Mouse (Mus musculus): ENCODE results near the gene Zfp69. TPM values are rescaled to one million over a fixed set of nuclear protein-coding genes. Genes with fewer than 3 reads are reported as not detected.

Zfp69 gene
- total RNA-seq, 2 experiments from 2014 or later, result 0.92 to 2.3 TPM

DNA sequence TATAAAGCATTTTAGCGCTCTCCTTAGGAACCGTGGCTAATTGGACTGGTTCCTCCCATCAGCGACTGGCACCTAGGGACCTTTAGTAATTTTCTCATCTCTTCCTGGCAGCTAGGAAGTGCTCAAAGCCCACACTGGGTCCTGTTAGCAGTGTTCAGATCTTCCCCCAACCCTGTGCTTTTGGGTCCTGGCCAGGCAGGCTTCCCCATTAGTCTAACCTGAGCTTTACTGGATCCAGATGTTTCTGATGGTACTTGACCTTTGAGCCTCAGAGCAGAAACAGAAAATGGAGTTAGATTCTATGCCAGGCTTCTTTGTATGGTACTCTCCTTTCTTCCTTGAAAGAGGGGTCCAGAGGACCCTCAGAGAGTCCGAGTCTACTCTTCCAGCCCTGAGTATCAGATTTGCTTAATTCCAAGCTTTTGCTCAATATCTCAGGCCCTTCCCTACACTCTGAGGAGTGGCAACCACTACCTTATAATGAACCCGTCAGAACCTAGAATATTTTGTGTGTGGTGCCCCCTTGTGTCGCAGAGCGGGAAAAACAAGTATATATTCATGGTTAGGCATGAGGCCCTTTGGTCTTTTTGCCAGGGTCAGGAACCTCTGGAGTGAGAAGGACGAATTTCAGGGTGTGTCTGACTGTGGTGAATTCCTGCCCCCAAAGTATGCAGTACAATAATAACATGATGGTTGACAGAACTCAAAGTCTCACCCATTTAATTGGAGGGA is 64.0 kb downstream of the Zfp69 start:
- ATAC-seq (ENCODE audit: poor library complexity, severe bottlenecking), result peak; percentile 74

DNA sequence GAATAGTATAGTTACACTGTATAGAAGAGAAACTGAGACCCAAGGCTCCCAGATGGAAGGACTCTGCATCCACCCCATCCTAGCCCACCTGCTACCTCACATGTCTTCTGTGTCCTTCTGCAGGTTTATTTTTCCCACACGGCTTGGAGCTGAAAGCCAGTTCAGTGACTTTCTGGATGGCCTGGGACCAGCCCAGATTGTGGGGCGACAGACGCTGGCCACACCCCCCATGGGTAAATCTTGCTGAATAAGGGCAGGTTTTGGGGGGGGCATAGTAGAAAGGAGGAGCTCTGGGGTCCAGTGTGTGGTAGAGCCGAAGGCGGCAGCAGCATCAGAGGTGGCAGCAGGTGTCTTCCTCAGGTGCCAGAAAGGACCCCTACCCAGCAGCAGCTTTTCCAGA is 64.7 kb downstream of the Zfp69 start:
- ATAC-seq (ENCODE audit: poor library complexity, severe bottlenecking), result no peak

DNA sequence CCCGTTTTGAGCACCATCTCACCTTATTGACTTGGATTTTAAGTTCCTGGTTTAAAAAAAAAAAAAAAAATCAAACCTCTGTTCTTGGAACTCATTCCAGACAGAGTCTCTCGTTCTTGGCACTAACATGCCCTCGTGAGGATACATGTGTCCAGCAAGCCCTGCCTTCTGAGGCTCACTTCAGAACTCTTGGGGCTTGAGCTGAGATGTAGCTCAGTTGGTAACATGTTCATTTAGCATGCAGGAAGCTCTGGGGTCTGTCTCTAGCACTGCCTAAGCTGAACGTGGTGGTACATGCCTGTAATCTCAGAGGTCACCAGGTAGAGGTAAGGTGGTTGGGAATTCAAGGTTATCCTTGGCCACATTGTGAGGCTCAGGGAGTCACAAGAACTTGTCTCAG is 65.4 kb downstream of the Zfp69 start:
- no peak for ATAC-seq (ENCODE audit: poor library complexity, severe bottlenecking)

DNA sequence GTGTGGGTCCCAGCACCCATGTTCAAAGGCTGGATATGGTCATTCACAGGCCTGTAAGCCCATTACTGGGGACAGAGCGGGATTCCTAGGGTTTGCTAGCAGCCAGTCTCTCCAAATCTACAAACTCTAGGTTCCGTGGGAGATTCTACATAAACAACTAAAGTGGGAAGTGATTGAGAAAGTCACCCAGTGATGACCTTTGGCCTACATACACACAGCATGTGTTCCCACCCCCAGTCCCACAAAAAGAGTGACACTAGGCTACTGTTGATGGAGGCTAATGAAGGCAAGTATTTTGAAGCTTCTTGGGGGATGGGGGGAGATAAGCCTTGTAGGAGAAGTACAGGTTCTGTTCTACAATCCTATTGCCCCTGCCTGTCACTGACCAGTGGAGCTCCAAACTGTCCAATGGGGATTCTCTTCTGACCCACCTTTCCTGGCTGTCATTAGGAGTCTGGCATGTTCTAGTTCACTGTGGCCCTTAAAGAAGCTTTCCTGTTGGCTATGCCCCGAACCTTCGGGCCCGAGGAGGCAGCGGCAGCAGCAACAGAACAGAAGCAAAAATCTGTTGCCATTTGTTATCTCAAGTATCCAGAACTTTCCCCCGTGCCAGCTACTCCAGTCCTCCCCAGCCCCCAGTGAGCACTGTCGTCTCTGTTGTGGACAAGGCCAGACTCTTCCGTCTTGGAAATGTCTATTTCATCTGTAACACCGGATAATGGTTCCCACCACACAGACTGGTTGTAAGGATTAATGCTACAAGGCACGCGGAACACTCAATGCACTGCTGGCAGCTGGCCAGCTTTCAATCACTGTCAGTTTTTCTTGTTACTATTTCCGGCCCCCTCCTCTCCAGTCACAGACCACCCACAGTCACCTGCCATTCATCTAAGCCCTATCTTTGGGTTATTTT is 66.0 kb downstream of the Zfp69 start:
- ATAC-seq (ENCODE audit: poor library complexity, severe bottlenecking), result no peak

DNA sequence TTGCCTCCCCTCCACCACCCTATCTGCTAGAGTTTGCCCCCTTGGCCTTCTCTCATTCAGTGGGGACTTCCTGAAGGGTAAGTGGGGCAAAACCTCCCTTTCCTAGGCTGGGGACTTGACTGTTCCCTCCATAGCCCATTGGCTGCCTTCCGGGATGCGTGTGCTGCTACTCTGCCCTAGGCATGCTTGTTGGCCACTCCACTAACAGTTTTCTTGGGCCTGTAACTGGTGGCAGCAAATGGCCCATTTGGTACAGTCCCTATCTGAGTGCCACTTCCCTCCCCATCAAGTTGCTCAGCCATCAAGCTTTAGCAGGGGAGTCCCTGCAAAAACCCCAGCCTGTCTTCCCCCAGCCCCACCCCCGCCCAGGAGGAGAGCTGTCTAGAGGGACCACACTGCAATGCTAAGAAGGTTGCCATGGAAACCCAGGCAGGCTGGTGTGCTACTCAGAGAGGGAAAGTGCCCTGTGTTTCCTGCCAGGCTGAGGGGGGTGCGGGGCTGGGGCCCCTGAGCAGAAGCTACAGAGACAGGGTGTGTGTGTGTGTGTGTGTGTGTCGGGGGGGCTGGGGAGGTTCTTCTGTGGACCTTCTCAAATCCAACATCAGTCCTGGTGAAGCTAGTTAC is 69.4 kb downstream of the Zfp69 start:
- ATAC-seq (ENCODE audit: poor library complexity, severe bottlenecking), result no peak

DNA sequence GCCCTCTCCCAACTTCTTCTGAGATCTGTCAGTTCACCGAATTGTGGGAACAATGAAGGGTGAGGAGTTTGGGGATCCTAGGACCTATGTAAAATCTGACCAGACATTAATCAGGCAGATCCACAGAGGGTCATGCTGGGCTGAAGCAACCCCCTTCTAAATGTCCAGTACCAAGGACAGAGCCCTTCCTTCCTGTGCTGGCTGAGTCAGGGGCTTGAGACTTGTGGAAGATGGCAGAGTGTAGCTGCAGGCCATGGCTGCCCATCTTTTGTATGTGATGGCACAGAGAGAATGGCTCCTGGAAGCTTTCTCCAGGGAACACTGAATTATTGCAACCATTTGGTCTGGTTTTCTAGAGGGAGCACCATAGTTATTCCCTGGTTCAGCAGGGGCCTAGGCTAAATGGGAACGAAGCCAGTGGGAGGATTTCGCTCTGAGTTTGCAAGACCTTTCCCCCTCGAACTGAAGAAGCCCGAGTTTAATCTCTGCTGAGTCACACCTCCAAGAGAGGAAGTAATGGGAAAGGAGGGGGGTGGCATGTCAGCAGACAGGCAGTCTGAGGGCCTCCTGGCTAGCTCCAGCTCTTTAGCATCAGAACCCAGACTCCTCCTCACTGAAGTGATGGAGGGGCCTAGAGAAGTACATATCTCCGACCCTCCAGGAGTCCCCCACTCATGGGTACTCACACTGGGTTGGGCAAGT is 70.6 kb downstream of the Zfp69 start:
- ATAC-seq (ENCODE audit: poor library complexity, severe bottlenecking), result peak; percentile 76

Other genes starting within 250 kb of the Zfp69 start
- not detected in 2 replicates for gene Kcnq4, start 203.1 kb downstream of the Zfp69 start, total RNA-seq (2015)
- gene Kcnq4, start 203.1 kb downstream of the Zfp69 start, total RNA-seq (2017), result not detected in 2 replicates
- 64.3 and 66.1 TPM in 2 replicates for gene Nfyc, start 120.1 kb downstream of the Zfp69 start, total RNA-seq (2015)
- gene Nfyc, start 120.1 kb downstream of the Zfp69 start, total RNA-seq (2017), result 55.0 and 67.3 TPM in 2 replicates
- 0.05 and 0.29 TPM in 2 replicates for gene Rims3, start 96.9 kb downstream of the Zfp69 start, total RNA-seq (2015)
- gene Rims3, start 96.9 kb downstream of the Zfp69 start, total RNA-seq (2017), result 0.04 and 0.15 TPM in 2 replicates
- gene Exo5, start 26.7 kb downstream of the Zfp69 start, total RNA-seq (2015), result 8.4 and 13.8 TPM in 2 replicates
- 13.4 and 20.3 TPM in 2 replicates for gene Exo5, start 26.7 kb downstream of the Zfp69 start, total RNA-seq (2017)
- gene Smap2, start 65.5 kb upstream of the Zfp69 start, total RNA-seq (2015), result 95.9 and 115 TPM in 2 replicates
- gene Smap2, start 65.5 kb upstream of the Zfp69 start, total RNA-seq (2017), result 37.2 and 62.2 TPM in 2 replicates
- gene Col9a2, start 87.7 kb upstream of the Zfp69 start, total RNA-seq (2015), result not detected in 2 replicates
- not detected in 2 replicates for gene Col9a2, start 87.7 kb upstream of the Zfp69 start, total RNA-seq (2017)
- 61.3 and 63.0 TPM in 2 replicates for gene Zmpste24, start 146.5 kb upstream of the Zfp69 start, total RNA-seq (2015)
- gene Zmpste24, start 146.5 kb upstream of the Zfp69 start, total RNA-seq (2017), result 62.0 and 80.7 TPM in 2 replicates
- not detected in 2 replicates for gene Tmco2, start 157.5 kb upstream of the Zfp69 start, total RNA-seq (2015)
- not detected in 2 replicates for gene Tmco2, start 157.5 kb upstream of the Zfp69 start, total RNA-seq (2017)

All from megakaryocyte, adult 5-6 weeks (primary cell).